Mouse (Mus musculus): ENCODE results near the gene Eif2d.

DNA sequence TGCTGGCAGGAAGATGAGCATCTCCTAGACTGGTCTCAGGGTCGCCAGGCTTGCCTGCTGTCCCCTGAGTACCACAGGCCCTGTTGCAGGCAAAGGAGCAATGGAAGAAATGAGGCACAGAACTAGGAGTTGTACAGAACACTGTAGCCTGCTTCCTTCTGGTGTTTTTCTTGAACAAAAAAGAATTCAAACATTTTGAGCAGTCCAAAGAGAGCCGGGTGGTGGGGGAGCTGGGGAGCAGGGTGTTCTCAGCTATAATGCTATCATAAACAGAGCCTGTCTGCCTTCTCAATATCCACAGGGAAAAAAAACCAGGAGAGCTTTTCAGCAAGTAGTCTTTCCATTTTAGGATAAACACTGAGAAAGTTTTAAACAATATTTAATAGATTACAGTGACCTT is 43.1 kb downstream of the Eif2d start:
- TF ChIP-seq CTCF (IDR thresholded peaks at IDR 0.05) (no peak), POLR2A (IDR thresholded peaks at IDR 0.05; ENCODE audit: insufficient read depth, low read depth, low read length) (no peak)

Data from heart, adult 2 months (tissue).